Mouse (Mus musculus): ENCODE data around the gene A1bg. TPM values are rescaled to one million over a fixed set of nuclear protein-coding genes. Genes with fewer than 3 reads are reported as not detected.
A peak's percentile ranks its signal among the peaks of the same experiment; 100 is the strongest.

The A1bg gene
- polyA plus RNA-seq, 1 experiment from 2014 or later = not detected

- Histone ChIP-seq H3K27me3 (replicated peaks; ENCODE audit: control insufficient read depth, insufficient read depth, low read length) (no peaks in the 10 kb centered on the region), H3K4me2 (ENCODE audit: low read depth, low read length) (no peak overlapping the region), H3K4me1 (ENCODE audit: control insufficient read depth, insufficient read depth, low read length) (no peaks in the 10 kb centered on the region), H3K9me3 (ENCODE audit: control insufficient read depth, low read length) (no peaks in the 10 kb centered on the region), H3K27ac (replicated peaks; ENCODE audit: low read depth, low read length) (no peak overlapping the region), H3K9ac (ENCODE audit: low read depth, low read length) (no peak overlapping the region), H3K4me3 (ENCODE audit: low read depth, low read length) (no peak overlapping the region), H3K36me3 (ENCODE audit: control insufficient read depth, insufficient read depth, low read length) (no peaks in the 10 kb centered on the region)
- ATAC-seq (ENCODE audit: low read depth) = no peak
- no peak for DNase-seq (ENCODE audit: low spot score)
- 77% methylated on average over 2 of the region's 2 CpGs for WGBS
These were observed 34.1 kb downstream of the A1bg start for GRCm38 (mm10) chr15:60888724-60889123.

DNA sequence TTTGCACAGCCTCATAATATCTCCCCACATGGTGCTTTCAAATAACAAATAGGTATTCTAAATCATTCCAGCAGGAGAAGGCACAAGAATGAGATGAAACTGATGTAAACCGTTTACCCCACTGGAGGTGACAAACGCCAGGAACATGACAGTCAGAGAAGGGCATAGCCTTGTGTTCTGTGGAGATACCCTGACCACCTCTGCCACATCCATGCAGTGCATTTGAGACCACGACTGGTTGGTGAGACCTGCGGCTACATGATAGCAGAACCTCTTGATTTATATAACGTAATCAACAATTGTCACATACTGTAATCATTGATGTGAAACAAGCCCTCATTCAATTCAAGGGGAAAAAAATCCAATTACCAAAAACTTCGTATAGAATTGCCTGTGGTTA, 47.1 kb downstream of the A1bg start:
- DNase-seq (ENCODE audit: low spot score) = no peak
- H3K4me1 ChIP-seq (ENCODE audit: control insufficient read depth, insufficient read depth, low read length) = no peaks in the 10 kb centered on the region
- no peak overlapping the region for H3K4me2 ChIP-seq (ENCODE audit: low read depth, low read length)
- no peaks in the 10 kb centered on the region for H3K27me3 ChIP-seq (replicated peaks; ENCODE audit: control insufficient read depth, insufficient read depth, low read length)
- H3K27ac ChIP-seq (replicated peaks; ENCODE audit: low read depth, low read length) = no peak overlapping the region
- H3K9me3 ChIP-seq (ENCODE audit: control insufficient read depth, low read length) = no peaks in the 10 kb centered on the region
- no peak overlapping the region for H3K4me3 ChIP-seq (ENCODE audit: low read depth, low read length)
- WGBS = 86% methylated on average over 6 of the region's 6 CpGs
- H3K9ac ChIP-seq (ENCODE audit: low read depth, low read length) = no peak overlapping the region
- ATAC-seq (ENCODE audit: low read depth) = no peak
- H3K36me3 ChIP-seq (ENCODE audit: control insufficient read depth, insufficient read depth, low read length) = no peaks in the 10 kb centered on the region

DNA sequence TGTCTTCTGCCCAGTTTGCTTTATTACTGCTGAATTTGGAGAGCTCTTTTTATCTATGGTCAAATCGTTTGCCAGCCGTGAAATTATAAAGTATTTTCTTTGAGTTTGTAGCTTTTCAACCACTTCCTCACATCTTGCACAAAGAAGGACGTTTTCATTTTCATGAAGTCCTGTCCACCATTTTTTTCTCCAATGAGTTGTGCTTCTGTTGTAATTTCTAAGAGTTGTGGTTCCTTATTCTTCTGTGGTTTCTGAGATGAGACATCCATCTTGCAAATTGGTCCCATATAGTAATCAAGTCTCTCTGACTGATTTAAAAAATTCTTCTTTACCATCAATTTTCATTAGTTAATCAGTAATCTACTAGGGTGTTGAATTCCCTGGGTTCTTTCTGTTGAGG, 60.4 kb downstream of the A1bg start:
- Histone ChIP-seq H3K27ac (replicated peaks; ENCODE audit: low read depth, low read length) (no peak overlapping the region), H3K4me1 (ENCODE audit: control insufficient read depth, insufficient read depth, low read length) (no peaks in the 10 kb centered on the region), H3K4me2 (ENCODE audit: low read depth, low read length) (no peak overlapping the region), H3K36me3 (ENCODE audit: control insufficient read depth, insufficient read depth, low read length) (no peaks in the 10 kb centered on the region), H3K9ac (ENCODE audit: low read depth, low read length) (no peak overlapping the region), H3K9me3 (ENCODE audit: control insufficient read depth, low read length) (no peaks in the 10 kb centered on the region), H3K27me3 (replicated peaks; ENCODE audit: control insufficient read depth, insufficient read depth, low read length) (no peaks in the 10 kb centered on the region), H3K4me3 (ENCODE audit: low read depth, low read length) (no peak overlapping the region)
- ATAC-seq (ENCODE audit: low read depth) (no peak), DNase-seq (ENCODE audit: low spot score) (no peak)
- WGBS = 79% methylated on average over 3 of the region's 3 CpGs

DNA sequence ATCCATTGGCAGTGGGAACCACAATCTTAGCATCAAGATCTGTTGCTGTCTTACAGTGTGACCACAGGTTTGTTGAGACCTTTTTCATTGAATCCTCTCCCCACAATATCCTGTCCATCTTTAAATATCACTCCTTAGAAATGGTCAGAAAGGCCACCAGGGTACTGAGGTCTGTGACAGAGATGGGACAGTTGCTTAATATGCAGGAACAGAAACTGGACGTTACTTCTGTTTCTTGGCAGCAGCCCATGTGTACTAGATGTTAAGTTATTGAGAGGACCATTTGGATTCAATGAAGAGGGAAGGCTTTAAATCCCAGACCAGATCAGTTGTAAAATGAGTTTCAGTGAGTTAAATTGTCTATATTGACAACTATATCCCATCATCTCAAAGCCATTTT, 67.7 kb downstream of the A1bg start:
- Histone ChIP-seq H3K4me3 (ENCODE audit: low read depth, low read length) (no peak overlapping the region), H3K36me3 (ENCODE audit: control insufficient read depth, insufficient read depth, low read length) (no peaks in the 10 kb centered on the region), H3K27me3 (replicated peaks; ENCODE audit: control insufficient read depth, insufficient read depth, low read length) (no peaks in the 10 kb centered on the region), H3K9ac (ENCODE audit: low read depth, low read length) (no peak overlapping the region), H3K27ac (replicated peaks; ENCODE audit: low read depth, low read length) (no peak overlapping the region), H3K4me2 (ENCODE audit: low read depth, low read length) (no peak overlapping the region), H3K4me1 (ENCODE audit: control insufficient read depth, insufficient read depth, low read length) (peaks cover 3% of the 10 kb centered on the region; the same call in 1 of the 2 replicates), H3K9me3 (ENCODE audit: control insufficient read depth, low read length) (no peaks in the 10 kb centered on the region; the same call in 1 of the 2 replicates)
- 72% methylated on average over 1 of the region's 1 CpGs for WGBS
- ATAC-seq (ENCODE audit: low read depth) = no peak
- DNase-seq (ENCODE audit: low spot score) = no peak

DNA sequence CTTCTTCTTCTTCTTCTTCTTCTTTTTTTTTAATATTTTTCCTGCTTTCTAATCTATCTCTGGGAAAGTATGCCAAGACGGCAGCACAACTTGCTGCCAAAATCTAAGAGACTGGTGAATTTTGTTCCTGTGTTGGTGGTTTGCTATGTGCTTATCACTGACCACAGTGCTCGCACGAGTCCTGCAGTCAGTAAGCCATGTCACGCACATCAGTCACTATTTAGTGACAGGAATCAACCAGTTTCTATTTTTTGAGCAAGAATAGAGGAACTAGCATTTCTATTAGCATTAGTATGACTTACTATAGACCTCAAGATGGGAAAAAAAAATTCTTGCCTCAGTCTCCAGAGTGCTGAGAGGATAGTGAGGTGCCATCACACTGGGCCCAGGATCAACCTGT, 68.7 kb downstream of the A1bg start:
- Histone ChIP-seq H3K4me3 (ENCODE audit: low read depth, low read length) (no peak overlapping the region), H3K4me2 (ENCODE audit: low read depth, low read length) (no peak overlapping the region), H3K9me3 (ENCODE audit: control insufficient read depth, low read length) (no peaks in the 10 kb centered on the region; the same call in 1 of the 2 replicates), H3K4me1 (ENCODE audit: control insufficient read depth, insufficient read depth, low read length) (peaks cover 6% of the 10 kb centered on the region), H3K27me3 (replicated peaks; ENCODE audit: control insufficient read depth, insufficient read depth, low read length) (no peaks in the 10 kb centered on the region), H3K27ac (replicated peaks; ENCODE audit: low read depth, low read length) (0 out of 2 replicates have a peak overlapping the region, but pooled peaks have one; percentile 21), H3K36me3 (ENCODE audit: control insufficient read depth, insufficient read depth, low read length) (no peaks in the 10 kb centered on the region), H3K9ac (ENCODE audit: low read depth, low read length) (no peak overlapping the region)
- ATAC-seq (ENCODE audit: low read depth) = no peak
- DNase-seq (ENCODE audit: low spot score) = no peak
- 74% methylated on average over 4 of the region's 4 CpGs for WGBS

GRCm38 (mm10) chr15:60853231-60853999, 69.4 kb downstream of the A1bg start, which contains the start of gene Fam84b:
Gene Fam84b (minus strand): TSS chr15:60853778.
- WGBS = 11% methylated on average over 17 of the region's 17 CpGs
- H3K4me2 ChIP-seq (ENCODE audit: low read depth, low read length) = peak within 1 kb of the TSS; percentile 15

GRCm38 (mm10) chr15:60848630-60849029, 74.2 kb downstream of the A1bg start:
- DNase-seq (ENCODE audit: low spot score) (peak; percentile 51), ATAC-seq (ENCODE audit: low read depth) (no peak)
- no peak overlapping the region for H3K4me2 ChIP-seq (ENCODE audit: low read depth, low read length)
- no peak overlapping the region for H3K27ac ChIP-seq (replicated peaks; ENCODE audit: low read depth, low read length)
- H3K4me3 ChIP-seq (ENCODE audit: low read depth, low read length) = no peak overlapping the region
- H3K4me1 ChIP-seq (ENCODE audit: control insufficient read depth, insufficient read depth, low read length) = peaks cover 13% of the 10 kb centered on the region
- no peaks in the 10 kb centered on the region for H3K36me3 ChIP-seq (ENCODE audit: control insufficient read depth, insufficient read depth, low read length)
- H3K9me3 ChIP-seq (ENCODE audit: control insufficient read depth, low read length) = no peaks in the 10 kb centered on the region
- H3K27me3 ChIP-seq (replicated peaks; ENCODE audit: control insufficient read depth, insufficient read depth, low read length) = no peaks in the 10 kb centered on the region
- H3K9ac ChIP-seq (ENCODE audit: low read depth, low read length) = no peak overlapping the region
- 37% methylated on average over 3 of the region's 3 CpGs for WGBS

More at GRCm38 (mm10) chr15:60853231-60853999, 69.4 kb downstream of the A1bg start, which contains the start of gene Fam84b:
- Histone ChIP-seq H3K9me3 (ENCODE audit: control insufficient read depth, low read length) (no peaks in the 10 kb centered on the region; the same call in 1 of the 2 replicates), H3K27ac (replicated peaks; ENCODE audit: low read depth, low read length) (peak within 1 kb of the TSS; percentile 40; the same call in 1 of the 2 replicates), H3K36me3 (ENCODE audit: control insufficient read depth, insufficient read depth, low read length) (no peaks in the 10 kb centered on the region), H3K4me3 (ENCODE audit: low read depth, low read length) (no peak within 1 kb of the TSS), H3K4me1 (ENCODE audit: control insufficient read depth, insufficient read depth, low read length) (peaks cover 13% of the 10 kb centered on the region), H3K27me3 (replicated peaks; ENCODE audit: control insufficient read depth, insufficient read depth, low read length) (no peaks in the 10 kb centered on the region), H3K9ac (ENCODE audit: low read depth, low read length) (no peak within 1 kb of the TSS; the same call in 1 of the 2 replicates)
- DNase-seq (ENCODE audit: low spot score) (peak; percentile 78), ATAC-seq (ENCODE audit: low read depth) (peak; percentile 74)

All from embryonic facial prominence, embryonic 14.5 days (tissue).